Mouse (Mus musculus) cerebellum, adult 2 months (tissue): Measurements from ENCODE around the gene Myl6b.

Experiments
- CTCF ChIP-seq: fragments of 200-500 bp; IDR thresholded peaks from 2 replicates; pipeline ENCODE4 v1.5.1; 2011; ENCODE audit warnings: low read depth, mild to moderate bottlenecking, control low read depth, low read length, moderate library complexity, borderline replicate concordance; ENCODE audit not compliant: insufficient read depth
- POLR2A ChIP-seq: fragments of 200-500 bp; IDR thresholded peaks from 2 replicates; pipeline ENCODE4 v1.6.1; 2011; ENCODE audit warnings: low read length, control low read depth, borderline replicate concordance; ENCODE audit not compliant: insufficient read depth

GRCm38 (mm10) chr10:128458348-128458718, 40.2 kb downstream of the Myl6b start:
- TF ChIP-seq CTCF (no peak), POLR2A (no peak)
